Comparison of ENCODE assay signal across 8 mouse cellular contexts in genomic region chr4:95557333-95557956, GRCm38 (mm10). TPM values are rescaled to one million over a fixed set of nuclear protein-coding genes. Genes with fewer than 3 reads are reported as not detected.
A peak's percentile ranks its signal among the peaks of the same experiment; 100 is the strongest.
DNase-seq lines count a peak whose midpoint lies in the region; ATAC-seq and TF ChIP-seq lines count a peak whose summit lies in the region.

TSS of gene Fggy (plus strand) at chr4:95557507.

- DNase-seq in ES-CJ7 (ENCODE audit: low read depth, low spot score): peak; percentile 91
- DNase-seq in cerebellum, adult 18-20 months: peak; percentile 95 to 97
- peak; percentile 96 to 98 for DNase-seq in heart, postnatal 14 days
- peak; percentile 98 for DNase-seq in large intestine, adult 2 months (ENCODE audit: low read depth, low spot score)
- DNase-seq in stomach, postnatal 0 days (ENCODE audit: low spot score): peak; percentile 96

- TF ChIP-seq CTCF in stomach, postnatal 0 days (IDR thresholded peaks at IDR 0.05; ENCODE audit: low read depth): peak; percentile 47

- no peaks in the 10 kb centered on the region for H3K27me3 ChIP-seq in forebrain, embryonic 15.5 days
- no peaks in the 10 kb centered on the region for H3K27me3 ChIP-seq in liver, embryonic 16.5 days (ENCODE audit: control insufficient read depth, insufficient read depth, low read depth, low read length)
- no peaks in the 10 kb centered on the region for H3K27me3 ChIP-seq in neural tube, embryonic 12.5 days (replicated peaks)
- H3K27me3 ChIP-seq in stomach, postnatal 0 days (ENCODE audit: control insufficient read depth, insufficient read depth, low read length): no peaks in the 10 kb centered on the region

- H3K27ac ChIP-seq in forebrain, embryonic 15.5 days (replicated peaks): peak within 1 kb of the TSS; percentile 62
- peak within 1 kb of the TSS; percentile 53 for H3K27ac ChIP-seq in liver, embryonic 16.5 days (ENCODE audit: low read length)
- H3K27ac ChIP-seq in neural tube, embryonic 12.5 days: peak within 1 kb of the TSS; percentile 28; the same call in 1 of the 2 replicates
- H3K27ac ChIP-seq in stomach, postnatal 0 days (replicated peaks): peak within 1 kb of the TSS; percentile 91

- peak within 1 kb of the TSS; percentile 45 for H3K4me3 ChIP-seq in forebrain, embryonic 15.5 days
- peak within 1 kb of the TSS; percentile 51 for H3K4me3 ChIP-seq in liver, embryonic 16.5 days (ENCODE audit: low read depth, low read length)
- H3K4me3 ChIP-seq in neural tube, embryonic 12.5 days: peak within 1 kb of the TSS; percentile 36
- peak within 1 kb of the TSS; percentile 38 for H3K4me3 ChIP-seq in stomach, postnatal 0 days (ENCODE audit: low read depth, low read length)

- H3K4me2 ChIP-seq in forebrain, embryonic 15.5 days (replicated peaks): peak within 1 kb of the TSS; percentile 57
- H3K4me2 ChIP-seq in liver, embryonic 16.5 days (ENCODE audit: low read depth, low read length): peak within 1 kb of the TSS; percentile 69
- peak within 1 kb of the TSS; percentile 64 for H3K4me2 ChIP-seq in neural tube, embryonic 12.5 days (replicated peaks)
- H3K4me2 ChIP-seq in stomach, postnatal 0 days (replicated peaks; ENCODE audit: low read depth): peak within 1 kb of the TSS; percentile 64

- ATAC-seq in forebrain, embryonic 15.5 days (replicated peaks): peak; percentile 100
- ATAC-seq in liver, embryonic 16.5 days (ENCODE audit: low read depth): peak; percentile 100
- peak; percentile 100 for ATAC-seq in neural tube, embryonic 12.5 days (ENCODE audit: low FRiP score, low read depth)
- ATAC-seq in stomach, postnatal 0 days (ENCODE audit: low FRiP score, low TSS enrichment): peak; percentile 100

- H3K9me3 ChIP-seq in forebrain, embryonic 15.5 days: no peaks in the 10 kb centered on the region
- no peaks in the 10 kb centered on the region for H3K9me3 ChIP-seq in liver, embryonic 16.5 days (replicated peaks; ENCODE audit: control insufficient read depth, low read length)
- no peaks in the 10 kb centered on the region for H3K9me3 ChIP-seq in neural tube, embryonic 12.5 days
- H3K9me3 ChIP-seq in stomach, postnatal 0 days (ENCODE audit: control insufficient read depth, low read length): no peaks in the 10 kb centered on the region

- 24% methylated on average over 12 of the region's 12 CpGs for WGBS in forebrain, embryonic 15.5 days
- 24% methylated on average over 12 of the region's 12 CpGs for WGBS in large intestine, adult 2 months
- 19% methylated on average over 12 of the region's 12 CpGs for WGBS in liver, embryonic 16.5 days (ENCODE audit: insufficient replicate concordance)
- 27% methylated on average over 12 of the region's 12 CpGs for WGBS in neural tube, embryonic 12.5 days
- 18% methylated on average over 12 of the region's 12 CpGs for WGBS in stomach, postnatal 0 days

- H3K36me3 ChIP-seq in forebrain, embryonic 15.5 days: no peaks in the 10 kb centered on the region
- H3K36me3 ChIP-seq in liver, embryonic 16.5 days (ENCODE audit: control insufficient read depth, insufficient read depth): no peaks in the 10 kb centered on the region
- H3K36me3 ChIP-seq in neural tube, embryonic 12.5 days: no peaks in the 10 kb centered on the region
- no peaks in the 10 kb centered on the region for H3K36me3 ChIP-seq in stomach, postnatal 0 days (ENCODE audit: control insufficient read depth, insufficient read depth, low read length)

- intact Hi-C loops in heart, postnatal 14 days (cut with DNase I): loop anchor here (5.0 to 10.0 kb wide), 2 partner anchors 253 to 510 kb away; no protein-coding TSS in a partner anchor

- no peak for TF ChIP-seq EP300 in stomach, postnatal 0 days (optimal IDR thresholded peaks at IDR 0.05)

- H3K4me1 ChIP-seq in forebrain, embryonic 15.5 days: peaks cover 21% of the 10 kb centered on the region
- peaks cover 2% of the 10 kb centered on the region; the same call in 1 of the 2 replicates for H3K4me1 ChIP-seq in liver, embryonic 16.5 days (ENCODE audit: control insufficient read depth, low read depth, low read length)
- peaks cover 4% of the 10 kb centered on the region; the same call in 1 of the 2 replicates for H3K4me1 ChIP-seq in neural tube, embryonic 12.5 days
- no peaks in the 10 kb centered on the region for H3K4me1 ChIP-seq in stomach, postnatal 0 days (replicated peaks; ENCODE audit: control insufficient read depth, insufficient read depth)

- peak within 1 kb of the TSS; percentile 57 for H3K9ac ChIP-seq in forebrain, embryonic 15.5 days (replicated peaks)
- H3K9ac ChIP-seq in liver, embryonic 16.5 days (ENCODE audit: low read depth, low read length): peak within 1 kb of the TSS; percentile 51
- peak within 1 kb of the TSS; percentile 58 for H3K9ac ChIP-seq in neural tube, embryonic 12.5 days
- H3K9ac ChIP-seq in stomach, postnatal 0 days (ENCODE audit: low read length): peak within 1 kb of the TSS; percentile 58

RNA-seq across cellular contexts. Expression of gene Fggy, which starts in this region (rescaled TPM):
- polyA plus RNA-seq in forebrain, embryonic 15.5 days (2015; fragmentation: Nextera tagmentation; extraction: Ambion mirVana): 4.2 and 5.2 TPM in 2 replicates
- total RNA-seq in heart, postnatal 14 days (2021): 1 to 10 TPM; 6.0 to 6.7 TPM
- polyA plus RNA-seq in large intestine, adult 2 months (2012; rRNA removed): 1.6 and 2.9 TPM in 2 replicates
- 42.3 and 45.3 TPM in 2 replicates for polyA plus RNA-seq in liver, embryonic 16.5 days (2015; fragmentation: Nextera tagmentation; extraction: Ambion mirVana)
- 7.7 and 9.0 TPM in 2 replicates for polyA plus RNA-seq in neural tube, embryonic 12.5 days (2016; fragmentation: Nextera tagmentation; extraction: Ambion mirVana)
- polyA plus RNA-seq in stomach, postnatal 0 days (2015; fragmentation: Nextera tagmentation; extraction: Ambion mirVana): 5.3 and 7.0 TPM in 2 replicates

Comparison
In these comparisons a context has a peak if more than half of its experiments do, and no peak if none do; other contexts are left out.
1. Peak in every context shown above with its lines: DNase-seq, ATAC-seq, H3K4me3 ChIP-seq and H3K27ac ChIP-seq.
2. H3K27ac ChIP-seq: peak in every context shown above with its lines; median percentile 91 in stomach, postnatal 0 days; 62 in forebrain, embryonic 15.5 days; 53 in liver, embryonic 16.5 days; 28 in neural tube, embryonic 12.5 days.